Mouse (Mus musculus) E14TG2a.4 (cell line): ENCODE results near the gene Nipsnap3a.

Source experiments
- CTCF ChIP-seq: conservative IDR thresholded peaks from 2 replicates; pipeline ENCODE4 v1.5.1; 2014; ENCODE audit warnings: low read length
- NANOG ChIP-seq: IDR thresholded peaks from 2 replicates; pipeline ENCODE4 v1.6.1; 2014; ENCODE audit warnings: borderline replicate concordance, low read length, mixed read lengths

GRCm38 (mm10) chr4:53046238-53047022 is 57.4 kb downstream of the Nipsnap3a start:
- TF ChIP-seq CTCF (no peak), NANOG (no peak)
